Mouse (Mus musculus) olfactory bulb, adult 2 months (tissue): ENCODE data around the gene AI661453.

Experiments used
- CTCF ChIP-seq: fragments of 200-500 bp; IDR thresholded peaks from 2 replicates; pipeline ENCODE4 v1.5.1; 2012; ENCODE audit warnings: low read depth, mild to moderate bottlenecking, low read length, moderate library complexity; ENCODE audit not compliant: insufficient read depth
- POLR2A ChIP-seq: fragments of 200-500 bp; IDR thresholded peaks from 2 replicates; pipeline ENCODE4 v1.6.1; 2012; ENCODE audit warnings: mild to moderate bottlenecking, low read depth, low read length, moderate library complexity; ENCODE audit not compliant: insufficient read depth

DNA sequence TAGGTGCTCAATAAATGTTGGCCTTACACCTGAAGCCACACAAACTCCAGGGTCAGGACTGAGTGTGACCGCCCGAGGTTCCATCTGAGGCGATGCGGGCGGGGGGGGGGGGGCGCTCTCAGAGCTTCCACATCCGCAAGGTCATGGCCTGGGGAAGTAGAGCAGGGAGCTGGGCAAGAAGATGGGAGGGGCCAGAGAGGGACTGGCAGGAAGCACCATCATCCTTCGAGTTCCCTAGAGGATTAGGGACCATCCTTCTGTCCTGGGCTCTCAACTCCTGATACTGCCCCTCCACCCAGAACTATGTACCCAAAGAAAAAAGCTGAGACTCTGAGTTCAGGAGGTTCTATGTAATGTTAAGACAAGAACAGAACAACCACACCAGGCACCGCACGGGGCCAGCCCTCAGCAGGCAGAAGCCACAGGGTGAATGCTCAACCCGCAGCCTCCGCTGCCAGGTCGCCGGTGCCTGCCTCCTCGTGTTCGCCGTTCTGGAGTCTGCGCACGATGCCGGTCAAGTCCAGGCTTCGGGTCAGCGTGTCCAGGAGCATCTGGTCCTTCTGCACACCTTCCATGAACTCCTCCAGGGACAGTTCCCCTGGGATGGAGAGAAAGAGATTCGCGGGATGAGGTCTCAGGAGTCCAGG lies 42.1 kb upstream of the AI661453 start:
- TF ChIP-seq CTCF (no peak), POLR2A (no peak)
